Mouse (Mus musculus): ENCODE measurements around the gene Gm26741.

Gene Gm26741

GRCm38 (mm10) chr10:52358467-52358866, at the start of gene Gm26741:
TSS of gene Gm26741 (plus strand) at chr10:52358767.
- DNase-seq = no peak

GRCm38 (mm10) chr10:52309196-52309595, 49.4 kb upstream of the Gm26741 start:
- peak; percentile 50 to 70 for DNase-seq

GRCm38 (mm10) chr10:52319506-52320286, 38.9 kb upstream of the Gm26741 start:
- DNase-seq = peak in 1 of 2 experiments; percentile 5

GRCm38 (mm10) chr10:52321918-52322317, 36.6 kb upstream of the Gm26741 start:
- no peak for DNase-seq

GRCm38 (mm10) chr10:52331007-52331406, 27.6 kb upstream of the Gm26741 start:
- peak; percentile 34 to 39 for DNase-seq

- peak in 1 of 2 experiments; percentile 9 for DNase-seq
Measured at GRCm38 (mm10) chr10:52343324-52343723, 15.2 kb upstream of the Gm26741 start.

GRCm38 (mm10) chr10:52353184-52353583, 5.4 kb upstream of the Gm26741 start:
- DNase-seq = peak; percentile 27 to 37

GRCm38 (mm10) chr10:52360241-52360735, 1.7 kb downstream of the Gm26741 start:
- no peak for DNase-seq

GRCm38 (mm10) chr10:52360862-52361609, 2.5 kb downstream of the Gm26741 start:
- DNase-seq = no peak

- no peak for DNase-seq
Measured at GRCm38 (mm10) chr10:52368376-52368775, 9.8 kb downstream of the Gm26741 start.

- DNase-seq = no peak
Measured at GRCm38 (mm10) chr10:52373834-52374233, 15.3 kb downstream of the Gm26741 start.

- no peak for DNase-seq
Measured at GRCm38 (mm10) chr10:52374651-52375050, 16.1 kb downstream of the Gm26741 start.

GRCm38 (mm10) chr10:52376422-52376821, 17.9 kb downstream of the Gm26741 start:
- DNase-seq = no peak

- no peak for DNase-seq
Measured at GRCm38 (mm10) chr10:52377813-52378212, 19.2 kb downstream of the Gm26741 start.

GRCm38 (mm10) chr10:52381321-52381801, 22.8 kb downstream of the Gm26741 start:
- DNase-seq = no peak

GRCm38 (mm10) chr10:52381845-52382591, 23.5 kb downstream of the Gm26741 start, which contains the start of gene Gopc:
TSS of gene Gopc (minus strand) at chr10:52382124.
- DNase-seq = peak; percentile 98 to 99

GRCm38 (mm10) chr10:52383022-52383421, 24.5 kb downstream of the Gm26741 start:
- DNase-seq = no peak

- no peak for DNase-seq
Measured at GRCm38 (mm10) chr10:52383522-52383921, 25.0 kb downstream of the Gm26741 start.

- peak; percentile 65 to 71 for DNase-seq
Measured at GRCm38 (mm10) chr10:52384823-52385610, 26.4 kb downstream of the Gm26741 start.

GRCm38 (mm10) chr10:52387192-52387591, 28.6 kb downstream of the Gm26741 start:
- no peak for DNase-seq

GRCm38 (mm10) chr10:52388922-52389430, 30.4 kb downstream of the Gm26741 start, which contains the start of gene Nepn:
TSS of gene Nepn (plus strand) at chr10:52388972.
- no peak for DNase-seq

GRCm38 (mm10) chr10:52389438-52389837, 30.9 kb downstream of the Gm26741 start:
- DNase-seq = no peak
